Comparison of ENCODE assay signal across 23 mouse cellular contexts in genomic region chr16:65726289-65726688, GRCm38 (mm10).
DNase-seq lines count a peak whose midpoint lies in the region; ATAC-seq lines count a peak whose summit lies in the region.
"Had no signal": no experiment of that assay in that cellular context is flagged by ENCODE, and none has a peak within 500 bp of the region (broad histone marks: within the 10 kb centered on the region; RNA-seq: fewer than 3 reads in every experiment).

No protein-coding gene starts in this region.

- H3K9me3 ChIP-seq in midbrain, embryonic 10.5 days (replicated peaks), result no peaks in the 10 kb centered on the region
- H3K9me3 ChIP-seq: G1E had no signal

- H3K36me3 ChIP-seq in midbrain, embryonic 10.5 days, result no peaks in the 10 kb centered on the region
- H3K36me3 ChIP-seq: G1E had no signal

- H3K4me3 ChIP-seq in midbrain, embryonic 10.5 days, result no peak overlapping the region

- no peak overlapping the region for H3K27ac ChIP-seq in midbrain, embryonic 10.5 days (replicated peaks)

- peak; percentile 1 for DNase-seq in 416B (ENCODE audit: low read depth)
- no peak for DNase-seq in midbrain, embryonic 10.5 days (ENCODE audit: low spot score)
- DNase-seq in left cerebral cortex, postnatal 10 days (ENCODE audit: extremely low spot score in 1 of 2, low spot score in 2 of 2), result no peak
- DNase-seq in right cerebral cortex, postnatal 36 days (ENCODE audit: low spot score in 2 of 2), result no peak
- no peak for DNase-seq in kidney, adult 8-10 months
- DNase-seq: adrenal gland, adult 2 months; adrenal gland, adult 8-10 months; adrenal gland, postnatal 10 days; adrenal gland, postnatal 14 days; adrenal gland, postnatal 25 days; adrenal gland, postnatal 36 days; B cell, adult 2 months; cerebellum, adult 11 months; cerebellum, adult 11-12 months; cerebellum, adult 18-20 months had no signal

- no peaks in the 10 kb centered on the region for H3K4me1 ChIP-seq in midbrain, embryonic 10.5 days

- H3K27me3 ChIP-seq in midbrain, embryonic 10.5 days (ENCODE audit: low read depth, poor library complexity, severe bottlenecking), result no peaks in the 10 kb centered on the region
- H3K27me3 ChIP-seq: CH12.LX had no signal

- WGBS in midbrain, embryonic 10.5 days, result 86% methylated on average over 3 of the region's 3 CpGs

- intact Hi-C loops in left cerebral cortex, postnatal 10 days (cut with DNase I), result no loop called here

- peak; percentile 55 for ATAC-seq in granulocyte monocyte progenitor cell, adult 5-6 weeks (replicated peaks; ENCODE audit: poor library complexity, severe bottlenecking)
- peak; percentile 61 for ATAC-seq in megakaryocyte, adult 5-6 weeks (ENCODE audit: poor library complexity, severe bottlenecking)
- peak; percentile 28 for ATAC-seq in megakaryocyte progenitor cell, adult 5-6 weeks (replicated peaks; ENCODE audit: poor library complexity)
- ATAC-seq: activated CD4-positive, CD25-positive, alpha-beta regulatory T cell, adult 4 months; CD4-positive, CD25-positive, alpha-beta regulatory T cell, adult 4 months; Patski had no signal
